Mouse (Mus musculus): ENCODE measurements around the gene Krtap5-5. TPM values are rescaled to one million over a fixed set of nuclear protein-coding genes. Genes with fewer than 3 reads are reported as not detected.

The Krtap5-5 gene
- polyA plus RNA-seq, 1 experiment from 2014 or later = not detected

GRCm38 (mm10) chr7:142205488-142205887 is 24.3 kb downstream of the Krtap5-5 start:
- ATAC-seq (ENCODE audit: borderline replicate concordance, extremely low read depth, low FRiP score, low TSS enrichment) = no peak
- Histone ChIP-seq H3K9ac (no peak overlapping the region), H3K27ac (no peak overlapping the region), H3K4me2 (no peak overlapping the region), H3K4me1 (no peaks in the 10 kb centered on the region), H3K36me3 (no peaks in the 10 kb centered on the region), H3K27me3 (no peaks in the 10 kb centered on the region), H3K9me3 (no peaks in the 10 kb centered on the region), H3K4me3 (no peak overlapping the region)

- Histone ChIP-seq H3K36me3 (no peaks in the 10 kb centered on the region), H3K4me1 (no peaks in the 10 kb centered on the region), H3K27ac (no peak within 1 kb of the TSS), H3K4me2 (no peak within 1 kb of the TSS), H3K9me3 (no peaks in the 10 kb centered on the region), H3K4me3 (no peak within 1 kb of the TSS), H3K9ac (no peak within 1 kb of the TSS), H3K27me3 (no peaks in the 10 kb centered on the region)
- WGBS = 57% methylated on average over 1 of the region's 1 CpGs
- no peak for ATAC-seq (ENCODE audit: borderline replicate concordance, extremely low read depth, low FRiP score, low TSS enrichment)
Observed at GRCm38 (mm10) chr7:142201064-142201463, 28.7 kb downstream of the Krtap5-5 start, which contains the start of gene Krtap5-3. TSS of gene Krtap5-3 (plus strand) at chr7:142201364.

GRCm38 (mm10) chr7:142198748-142199147 is 31.0 kb downstream of the Krtap5-5 start:
- Histone ChIP-seq H3K4me2 (no peak overlapping the region), H3K9me3 (no peaks in the 10 kb centered on the region), H3K4me3 (no peak overlapping the region), H3K4me1 (no peaks in the 10 kb centered on the region), H3K27ac (no peak overlapping the region), H3K36me3 (no peaks in the 10 kb centered on the region), H3K27me3 (no peaks in the 10 kb centered on the region), H3K9ac (no peak overlapping the region)
- WGBS = 75% methylated on average over 2 of the region's 2 CpGs
- ATAC-seq (ENCODE audit: borderline replicate concordance, extremely low read depth, low FRiP score, low TSS enrichment) = no peak

- no peak for ATAC-seq (ENCODE audit: borderline replicate concordance, extremely low read depth, low FRiP score, low TSS enrichment)
- WGBS = 27% methylated on average over 2 of the region's 2 CpGs
Observed at GRCm38 (mm10) chr7:142190289-142190688, 39.5 kb downstream of the Krtap5-5 start, which contains the start of gene Gm10153. TSS of gene Gm10153 (minus strand) at chr7:142190389.

GRCm38 (mm10) chr7:142188156-142188555 is 41.6 kb downstream of the Krtap5-5 start:
- H3K9ac ChIP-seq = no peak overlapping the region
- H3K4me3 ChIP-seq = no peak overlapping the region
- H3K4me2 ChIP-seq = no peak overlapping the region
- no peaks in the 10 kb centered on the region for H3K9me3 ChIP-seq
- H3K27me3 ChIP-seq = no peaks in the 10 kb centered on the region; the same call in 1 of the 2 replicates
- WGBS = 58% methylated on average over 2 of the region's 2 CpGs
- no peak for ATAC-seq (ENCODE audit: borderline replicate concordance, extremely low read depth, low FRiP score, low TSS enrichment)
- no peak overlapping the region for H3K27ac ChIP-seq
- no peaks in the 10 kb centered on the region for H3K4me1 ChIP-seq
- H3K36me3 ChIP-seq = no peaks in the 10 kb centered on the region

More at GRCm38 (mm10) chr7:142190289-142190688, 39.5 kb downstream of the Krtap5-5 start, which contains the start of gene Gm10153:
- Histone ChIP-seq H3K9me3 (no peaks in the 10 kb centered on the region), H3K27ac (no peak within 1 kb of the TSS), H3K27me3 (no peaks in the 10 kb centered on the region), H3K36me3 (no peaks in the 10 kb centered on the region), H3K4me3 (no peak within 1 kb of the TSS), H3K4me2 (no peak within 1 kb of the TSS), H3K9ac (no peak within 1 kb of the TSS), H3K4me1 (no peaks in the 10 kb centered on the region)

GRCm38 (mm10) chr7:142181021-142181420 is 48.8 kb downstream of the Krtap5-5 start:
- Histone ChIP-seq H3K4me3 (no peak overlapping the region), H3K4me1 (no peaks in the 10 kb centered on the region), H3K36me3 (no peaks in the 10 kb centered on the region), H3K9ac (no peak overlapping the region), H3K9me3 (no peaks in the 10 kb centered on the region), H3K27me3 (no peaks in the 10 kb centered on the region; the same call in 1 of the 2 replicates), H3K4me2 (no peak overlapping the region), H3K27ac (no peak overlapping the region)
- no peak for ATAC-seq (ENCODE audit: borderline replicate concordance, extremely low read depth, low FRiP score, low TSS enrichment)
- 55% methylated on average over 1 of the region's 1 CpGs for WGBS

Other genes with a start within 250 kb of the Krtap5-5 start
- 74.7 and 80.1 TPM in 2 replicates for gene Mob2, start 168.9 kb downstream of the Krtap5-5 start, polyA plus RNA-seq (2015; fragmentation: Nextera tagmentation; extraction: Ambion mirVana)
- gene Dusp8, start 134.1 kb downstream of the Krtap5-5 start, polyA plus RNA-seq (2015; fragmentation: Nextera tagmentation; extraction: Ambion mirVana) = 2.5 and 2.7 TPM in 2 replicates
- gene Gm45618, start 109.2 kb downstream of the Krtap5-5 start, polyA plus RNA-seq (2015; fragmentation: Nextera tagmentation; extraction: Ambion mirVana) = not detected in 2 replicates
- not detected in 2 replicates for gene Gm39115, start 93.9 kb downstream of the Krtap5-5 start, polyA plus RNA-seq (2015; fragmentation: Nextera tagmentation; extraction: Ambion mirVana)
- gene Gm45337, start 85.4 kb downstream of the Krtap5-5 start, polyA plus RNA-seq (2015; fragmentation: Nextera tagmentation; extraction: Ambion mirVana) = not detected in 2 replicates
- gene Gm29735, start 72.9 kb downstream of the Krtap5-5 start, polyA plus RNA-seq (2015; fragmentation: Nextera tagmentation; extraction: Ambion mirVana) = not detected in 2 replicates
- gene Gm4553, start 64.2 kb downstream of the Krtap5-5 start, polyA plus RNA-seq (2015; fragmentation: Nextera tagmentation; extraction: Ambion mirVana) = not detected in 2 replicates
- not detected in 2 replicates for gene Krtap5-2, start 54.0 kb downstream of the Krtap5-5 start, polyA plus RNA-seq (2015; fragmentation: Nextera tagmentation; extraction: Ambion mirVana)
- not detected in 2 replicates for gene Gm10153, start 39.6 kb downstream of the Krtap5-5 start, polyA plus RNA-seq (2015; fragmentation: Nextera tagmentation; extraction: Ambion mirVana)
- not detected in 2 replicates for gene Krtap5-3, start 28.6 kb downstream of the Krtap5-5 start, polyA plus RNA-seq (2015; fragmentation: Nextera tagmentation; extraction: Ambion mirVana)
- not detected in 2 replicates for gene Gm7579, start 18.1 kb downstream of the Krtap5-5 start, polyA plus RNA-seq (2015; fragmentation: Nextera tagmentation; extraction: Ambion mirVana)
- gene Gm40460, start 11.1 kb upstream of the Krtap5-5 start, polyA plus RNA-seq (2015; fragmentation: Nextera tagmentation; extraction: Ambion mirVana) = not detected in 2 replicates
- gene Gm2431, start 28.4 kb upstream of the Krtap5-5 start, polyA plus RNA-seq (2015; fragmentation: Nextera tagmentation; extraction: Ambion mirVana) = not detected in 2 replicates
- gene Gm4559, start 44.4 kb upstream of the Krtap5-5 start, polyA plus RNA-seq (2015; fragmentation: Nextera tagmentation; extraction: Ambion mirVana) = not detected in 2 replicates
- not detected in 2 replicates for gene Krtap5-1, start 67.1 kb upstream of the Krtap5-5 start, polyA plus RNA-seq (2015; fragmentation: Nextera tagmentation; extraction: Ambion mirVana)
- gene Krtap5-4, start 73.6 kb upstream of the Krtap5-5 start, polyA plus RNA-seq (2015; fragmentation: Nextera tagmentation; extraction: Ambion mirVana) = not detected in 2 replicates
- gene Ifitm10, start 143.8 kb upstream of the Krtap5-5 start, polyA plus RNA-seq (2015; fragmentation: Nextera tagmentation; extraction: Ambion mirVana) = 5.4 and 5.7 TPM in 2 replicates
- 0.39 and 0.72 TPM in 2 replicates for gene Gm49369, start 152.7 kb upstream of the Krtap5-5 start, polyA plus RNA-seq (2015; fragmentation: Nextera tagmentation; extraction: Ambion mirVana)
- gene Ctsd, start 158.1 kb upstream of the Krtap5-5 start, polyA plus RNA-seq (2015; fragmentation: Nextera tagmentation; extraction: Ambion mirVana) = 272 and 299 TPM in 2 replicates
- gene Syt8, start 204.9 kb upstream of the Krtap5-5 start, polyA plus RNA-seq (2015; fragmentation: Nextera tagmentation; extraction: Ambion mirVana) = 0.34 and 0.87 TPM in 2 replicates
- gene Tnni2, start 211.8 kb upstream of the Krtap5-5 start, polyA plus RNA-seq (2015; fragmentation: Nextera tagmentation; extraction: Ambion mirVana) = 2.4 and 7.4 TPM in 2 replicates
- gene Lsp1, start 230.8 kb upstream of the Krtap5-5 start, polyA plus RNA-seq (2015; fragmentation: Nextera tagmentation; extraction: Ambion mirVana) = 125 and 130 TPM in 2 replicates

Data from lung, embryonic 15.5 days (tissue).